Mouse (Mus musculus): ENCODE data around the gene Ano6.
"Not testable (repeated sequence)": the region's sequence is repeated elsewhere in the genome, so short reads cannot be mapped to it uniquely, and the experiment has no call there.

Ano6 gene

GRCm38 (mm10) chr15:95798266-95798665, 7.6 kb downstream of the Ano6 start:
- DNase-seq: no peak

DNA sequence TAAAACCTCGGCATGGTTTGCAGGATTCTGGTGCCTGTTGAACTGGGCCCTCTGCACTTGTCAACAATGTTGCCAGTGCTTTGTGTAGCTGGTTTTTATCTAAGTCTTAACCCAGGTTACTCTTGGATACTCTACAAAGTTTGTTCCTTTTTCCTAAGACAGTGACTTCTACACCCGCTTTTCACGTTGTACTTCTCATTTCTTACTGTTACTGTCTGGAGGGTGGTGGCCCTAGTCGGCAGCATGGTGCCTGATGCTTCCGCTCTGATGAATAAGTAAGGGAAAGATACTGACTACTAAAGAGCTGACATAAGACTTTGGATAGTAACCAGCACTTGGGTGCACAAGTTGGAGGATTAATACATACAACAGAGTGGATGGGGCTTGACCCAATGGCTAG, 9.0 kb downstream of the Ano6 start:
- no peak for DNase-seq

- DNase-seq: no peak
These were observed 9.4 kb downstream of the Ano6 start for GRCm38 (mm10) chr15:95800051-95800450.

DNA sequence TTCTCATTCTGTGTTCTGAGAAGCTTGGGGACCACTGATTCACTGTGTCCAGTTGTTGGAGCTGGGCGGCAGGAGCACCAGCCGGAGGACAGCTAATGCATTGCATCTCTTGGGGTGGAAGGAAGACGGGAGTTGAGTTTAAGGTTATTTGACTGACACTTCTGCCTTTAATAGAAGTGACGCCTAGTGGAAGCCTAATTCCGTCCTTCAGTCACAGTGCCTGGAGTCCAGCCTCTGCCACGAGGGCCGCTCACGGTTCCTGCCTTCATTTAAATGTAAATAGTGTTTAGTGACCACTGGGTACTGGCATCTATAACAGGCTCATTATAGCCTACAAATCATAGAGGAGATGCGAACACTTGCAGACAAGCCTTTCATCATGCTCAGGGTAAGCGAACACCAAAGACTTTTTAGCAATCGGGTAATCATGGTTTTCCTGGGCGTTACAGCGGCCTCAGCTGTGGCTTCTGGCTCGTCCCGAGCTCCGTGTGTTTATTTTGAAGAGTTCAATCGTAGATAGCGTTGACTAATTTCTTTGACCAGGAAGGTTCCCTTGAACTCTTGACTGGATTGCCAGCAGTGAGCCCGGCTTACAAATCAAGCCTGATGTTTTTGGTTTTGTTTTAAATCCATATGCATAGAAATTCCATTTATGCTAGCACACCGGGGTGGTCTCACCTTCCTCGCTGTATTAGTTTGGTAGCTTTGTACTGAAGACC, 10.8 kb downstream of the Ano6 start:
- DNase-seq: no peak

DNA sequence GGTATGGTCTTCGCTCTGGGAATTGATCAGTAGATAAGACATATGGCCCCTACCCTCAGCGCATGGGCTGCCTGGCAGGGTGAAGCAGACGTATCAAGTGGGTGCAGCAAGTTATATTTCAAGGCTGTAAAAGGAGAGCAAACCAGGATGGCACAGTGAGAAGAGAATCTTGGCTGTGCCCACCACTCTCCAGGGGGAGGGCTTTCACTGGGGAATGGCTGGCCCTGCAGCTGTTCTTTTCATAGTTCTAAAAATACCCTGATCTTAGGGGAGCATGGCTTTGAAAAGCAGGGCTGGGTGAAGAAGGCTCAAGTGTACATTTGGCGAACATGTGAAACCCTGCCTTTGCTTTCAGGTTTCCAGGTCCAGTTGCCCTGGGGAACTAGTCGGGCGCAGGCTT, 11.5 kb downstream of the Ano6 start:
- no peak for DNase-seq

DNA sequence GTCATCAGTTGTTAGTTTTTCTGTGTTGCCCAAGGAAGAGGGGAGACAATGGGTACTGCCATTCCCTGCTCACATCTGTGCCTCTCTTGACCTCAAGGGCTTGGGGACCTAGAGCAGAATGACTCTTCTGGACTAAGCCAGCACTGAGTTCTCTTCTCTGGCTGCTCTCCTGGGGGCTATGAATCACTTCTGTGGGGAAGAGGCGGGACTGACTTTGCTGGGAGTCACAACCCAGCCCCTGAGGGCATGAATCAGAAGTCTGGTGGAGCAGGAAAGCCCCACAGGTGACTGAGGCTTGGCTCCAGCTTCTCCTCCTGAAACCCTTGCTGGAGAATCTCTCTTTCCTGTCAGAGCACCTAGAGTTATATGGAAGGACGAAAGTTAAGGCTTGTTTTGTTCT, 12.1 kb downstream of the Ano6 start:
- DNase-seq: no peak

- no peak for DNase-seq
These were observed 12.8 kb downstream of the Ano6 start for GRCm38 (mm10) chr15:95803484-95803883.

- DNase-seq: no peak
These were observed 13.6 kb downstream of the Ano6 start for GRCm38 (mm10) chr15:95804255-95804654.

GRCm38 (mm10) chr15:95805022-95805471, 14.4 kb downstream of the Ano6 start:
- DNase-seq: no peak

GRCm38 (mm10) chr15:95807908-95808307, 17.3 kb downstream of the Ano6 start:
- DNase-seq: no peak

- no peak for DNase-seq
These were observed 19.7 kb downstream of the Ano6 start for GRCm38 (mm10) chr15:95810357-95810761.

DNA sequence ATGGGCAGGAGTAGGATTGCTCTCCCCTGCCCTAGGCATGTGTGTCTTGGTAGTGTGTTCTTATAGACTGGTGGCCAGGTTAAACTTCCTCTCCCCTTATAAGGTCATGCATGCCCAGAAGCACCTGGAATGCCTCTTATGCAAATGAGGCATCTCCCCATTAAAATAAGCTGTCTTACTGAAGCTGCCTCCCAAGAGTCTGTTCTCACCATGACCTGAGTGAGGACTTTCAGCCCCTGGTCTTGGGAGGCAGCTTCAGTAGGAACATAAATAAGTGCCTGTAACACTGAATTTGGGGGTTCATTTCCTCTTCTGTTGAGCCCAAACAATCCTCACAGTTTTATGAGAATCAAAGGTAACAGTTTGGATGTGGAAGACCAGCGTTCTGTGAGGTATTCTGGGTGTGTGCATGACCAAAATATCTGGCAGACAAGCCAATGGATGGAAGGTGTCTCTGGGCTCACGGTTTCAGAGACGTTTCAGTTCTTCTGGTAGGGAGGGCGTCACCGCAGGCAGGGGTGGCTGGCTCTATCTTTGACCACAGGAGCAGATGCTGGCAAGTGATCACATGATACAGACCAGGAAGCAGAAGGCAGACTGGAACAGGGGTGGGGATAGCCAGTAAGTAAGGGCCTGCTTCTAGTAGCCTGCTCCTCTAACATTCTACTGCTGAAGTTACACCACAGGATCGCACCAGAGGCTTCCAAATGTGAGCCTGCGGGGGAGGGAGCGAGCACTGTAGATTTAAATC, 22.4 kb downstream of the Ano6 start:
- DNase-seq: no peak

DNA sequence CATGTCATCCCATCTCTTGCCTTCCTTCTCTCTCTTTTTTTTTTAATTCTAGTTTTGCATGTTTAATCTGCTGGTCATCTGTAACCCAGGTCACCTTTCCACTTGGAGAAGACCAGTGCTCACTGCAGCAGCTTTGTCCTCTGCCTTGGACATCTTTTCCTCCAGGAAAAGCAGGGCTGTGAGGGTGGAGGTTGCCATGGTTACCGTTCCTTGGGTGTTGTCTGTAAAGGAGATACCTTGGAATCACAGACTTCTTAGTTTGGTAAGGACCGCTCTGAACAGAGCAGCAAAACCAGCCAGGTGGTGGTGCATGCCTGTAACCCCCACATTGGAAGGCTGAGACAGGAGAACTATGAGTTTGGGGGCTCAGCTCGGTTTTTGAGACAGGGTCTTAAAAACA, 26.9 kb downstream of the Ano6 start:
- no peak for DNase-seq

DNA sequence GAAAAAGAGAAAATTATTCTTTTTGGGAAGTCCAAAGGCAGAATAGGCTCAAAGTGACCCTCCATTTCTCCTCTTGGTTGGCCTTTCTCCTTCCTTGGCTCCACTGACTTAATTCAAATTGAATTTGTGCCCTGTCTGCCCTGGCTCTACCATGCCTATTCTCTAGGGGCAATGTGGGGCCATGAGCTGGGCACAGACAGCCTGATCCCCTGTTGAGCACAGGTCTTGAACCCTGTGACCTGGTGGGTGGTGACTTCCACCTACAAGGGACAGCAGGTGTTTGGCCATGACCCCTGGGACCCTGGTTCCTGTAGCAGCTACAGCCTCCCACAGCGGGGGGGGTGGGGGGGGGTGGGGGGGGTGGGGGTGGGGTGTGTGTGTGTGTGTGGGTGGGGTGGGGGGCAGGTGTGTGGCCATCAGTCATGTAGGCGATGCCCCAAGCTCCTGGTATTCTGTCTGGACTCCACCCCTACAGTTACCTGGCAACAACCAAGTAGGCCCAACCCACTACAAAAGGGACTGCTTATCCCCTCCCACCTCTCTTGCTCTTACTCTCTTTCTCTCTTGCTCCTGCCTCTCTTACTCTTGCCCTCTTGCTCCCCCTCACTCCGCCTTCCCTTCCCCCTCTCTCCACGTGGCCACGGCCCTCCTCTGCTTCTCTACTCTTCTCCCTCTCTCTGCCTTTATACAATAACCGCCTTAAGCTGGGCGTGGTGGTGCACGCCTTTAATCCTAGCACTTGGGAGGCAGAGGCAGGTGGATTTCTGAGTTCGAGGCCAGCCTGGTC, 28.8 kb downstream of the Ano6 start:
- DNase-seq: no peak

DNA sequence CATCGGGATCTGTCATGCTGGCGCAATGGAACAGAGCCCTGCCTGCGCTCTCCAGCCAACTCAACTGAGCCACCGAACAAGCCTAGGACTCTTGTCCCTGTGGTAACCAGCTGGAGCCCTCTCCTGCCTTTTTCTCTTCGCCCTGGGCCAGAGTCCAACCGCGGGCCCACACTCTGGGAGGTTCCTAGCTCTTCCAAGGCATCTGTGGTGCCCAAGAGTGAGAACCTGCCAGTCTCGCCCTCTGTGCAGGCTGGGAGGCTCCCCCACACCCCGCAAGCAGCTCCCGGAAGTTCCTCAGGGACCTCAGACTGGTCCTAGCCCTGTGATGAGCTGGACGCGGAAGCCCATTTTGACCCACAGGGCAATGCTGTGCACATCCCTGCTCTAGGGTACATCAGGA, 29.5 kb downstream of the Ano6 start:
- DNase-seq: no peak

GRCm38 (mm10) chr15:95820678-95821077, 30.0 kb downstream of the Ano6 start:
- no peak for DNase-seq

GRCm38 (mm10) chr15:95822099-95822498, 31.5 kb downstream of the Ano6 start:
- DNase-seq: no peak

DNA sequence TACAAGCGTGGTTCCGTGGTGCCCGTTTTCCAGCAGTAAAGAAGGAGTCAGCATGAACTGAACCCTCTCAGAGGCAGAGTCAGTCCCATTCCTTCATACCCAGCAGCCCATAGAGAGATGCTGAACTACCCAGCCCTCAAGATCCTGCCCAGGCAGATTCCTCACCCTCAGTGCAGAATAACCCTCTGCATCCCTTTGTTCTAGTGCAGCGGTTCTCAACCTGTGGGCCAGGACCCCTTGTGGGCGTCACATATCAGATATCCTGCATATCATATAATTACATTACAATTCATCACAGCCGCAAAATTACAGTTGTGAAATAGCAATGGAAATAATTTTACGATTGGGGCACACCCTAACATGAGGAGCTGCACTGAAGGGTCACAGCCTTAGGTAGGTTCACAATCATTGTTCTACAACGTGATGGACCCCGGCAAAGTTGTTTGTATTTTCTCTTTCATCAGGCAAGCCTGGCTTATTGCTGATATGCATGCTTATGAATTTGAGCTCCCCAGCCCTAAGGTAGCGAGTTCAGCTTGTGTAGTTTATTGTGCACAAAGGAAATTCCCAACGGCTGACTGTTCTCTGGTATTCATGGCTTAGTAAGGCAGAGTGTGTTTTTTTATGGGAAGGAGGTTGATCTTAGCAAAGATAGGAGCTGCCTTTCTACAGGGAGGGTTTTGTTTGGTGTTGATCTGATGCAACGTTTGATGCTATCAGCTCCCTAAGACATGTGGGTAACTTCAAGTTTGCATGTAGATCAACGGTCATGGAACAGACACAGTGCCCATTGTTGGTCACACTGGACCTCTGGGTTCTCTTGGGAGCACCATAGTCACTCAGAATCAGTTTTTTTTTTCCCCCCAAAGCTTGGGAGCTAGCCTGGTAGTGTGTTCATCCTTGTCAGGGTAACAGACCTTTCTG, 33.0 kb downstream of the Ano6 start:
- DNase-seq: no peak

DNA sequence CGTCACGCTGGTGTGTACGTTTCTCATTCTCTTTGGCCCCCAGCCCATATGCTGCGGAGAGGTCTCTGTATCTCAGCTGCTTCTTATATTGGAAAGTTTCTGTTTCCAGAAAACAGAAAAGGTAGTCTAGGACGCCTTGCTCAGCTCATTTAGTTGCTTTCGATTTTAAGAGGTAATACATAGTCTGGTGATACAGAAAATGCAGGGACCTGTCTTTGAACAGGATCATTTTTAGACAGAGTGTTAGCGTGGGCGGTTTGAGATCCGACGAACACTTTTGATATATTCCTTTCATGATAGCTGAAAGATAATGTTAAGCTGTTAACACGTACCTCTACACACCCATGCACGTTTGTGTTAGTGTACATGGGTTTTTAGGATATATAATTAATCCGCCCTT, 35.9 kb downstream of the Ano6 start:
- DNase-seq: no peak

DNA sequence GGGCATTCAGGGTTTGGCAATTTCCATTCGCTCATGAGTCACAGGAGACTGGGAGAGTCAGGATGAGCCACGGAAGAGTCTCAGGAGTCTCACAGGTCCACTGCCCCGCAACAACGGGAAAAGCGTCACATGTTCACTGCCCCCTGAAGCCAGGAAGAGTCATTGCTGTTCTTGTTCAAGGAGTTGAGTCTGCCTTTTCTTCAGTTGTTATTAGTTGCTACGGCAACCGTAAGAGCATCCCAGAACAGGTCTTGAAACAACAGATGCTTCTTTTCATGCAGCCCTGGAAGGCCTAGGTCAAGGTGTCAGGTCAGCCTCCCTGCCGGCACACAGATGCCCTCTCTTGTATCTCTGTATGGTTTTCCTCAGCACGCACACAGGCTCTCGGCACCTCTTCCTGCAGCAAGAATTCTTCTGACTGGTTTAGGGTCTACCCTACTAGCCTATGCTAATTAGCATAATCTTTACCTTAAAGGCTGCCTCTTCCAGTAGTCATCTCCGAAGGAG, 36.9 kb downstream of the Ano6 start:
- no peak for DNase-seq

DNA sequence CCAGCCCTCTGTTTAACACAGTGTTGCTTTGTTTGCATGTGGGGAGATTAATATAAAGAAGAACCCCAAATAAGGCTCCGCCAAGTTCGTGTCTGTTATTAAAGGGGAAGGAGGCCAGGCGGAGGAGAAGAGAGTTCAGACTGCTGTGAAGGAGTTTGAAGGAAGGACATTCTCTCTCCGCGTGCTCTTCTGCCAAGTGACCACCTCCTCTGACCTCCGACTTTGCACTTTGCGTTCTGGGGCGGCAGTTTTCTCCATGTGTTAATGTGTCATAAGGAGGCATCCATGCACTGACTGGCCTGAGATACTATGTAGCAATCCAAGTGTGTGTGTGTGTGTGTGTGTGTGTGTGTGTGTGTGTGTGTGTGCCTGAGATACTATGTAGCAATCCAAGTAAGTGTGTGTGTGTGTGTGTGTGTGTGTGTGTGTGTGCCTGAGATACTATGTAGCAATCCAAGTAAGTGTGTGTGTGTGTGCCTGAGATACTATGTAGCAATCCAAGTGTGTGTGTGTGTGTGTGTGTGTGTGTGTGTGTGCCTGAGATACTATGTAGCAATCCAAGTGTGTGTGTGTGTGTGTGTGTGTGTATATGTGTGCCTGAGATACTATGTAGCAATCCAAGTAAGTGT, 37.5 kb downstream of the Ano6 start:
- DNase-seq: not testable (repeated sequence)

All from thymus, postnatal 14 days (tissue).